Mouse (Mus musculus): ENCODE measurements around the gene Dcst2. TPM values are rescaled to one million over a fixed set of nuclear protein-coding genes. Genes with fewer than 3 reads are reported as not detected.

Dcst2 gene
- total and polyA plus RNA-seq, 2 experiments from 2014 or later: 0.51 TPM; not detected in 1

GRCm38 (mm10) chr3:89418170-89418860 lies 56.5 kb downstream of the Dcst2 start, which contains the start of the genes Cks1b and Shc1:
Gene Cks1b (minus strand): TSS chr3:89418383.
Gene Shc1 (plus strand): TSS chr3:89418443.
- peak within 1 kb of the TSS; percentile 53 for H3K4me3 ChIP-seq (ENCODE audit: low read depth, low read length)
- TF ChIP-seq CTCF (IDR thresholded peaks at IDR 0.05): no peak
- H3K4me1 ChIP-seq (ENCODE audit: insufficient read depth, low read length): no peaks in the 10 kb centered on the region

GRCm38 (mm10) chr3:89418861-89419250 lies 57.1 kb downstream of the Dcst2 start:
- 0% methylated on average over 16 of the region's 16 CpGs for WGBS
- Histone ChIP-seq H3K36me3 (ENCODE audit: insufficient read depth, low read length) (no peaks in the 10 kb centered on the region; the same call in 1 of the 2 replicates), H3K4me1 (ENCODE audit: insufficient read depth, low read length) (no peaks in the 10 kb centered on the region), H3K4me2 (ENCODE audit: low read depth, low read length, poor library complexity, severe bottlenecking) (peak overlapping the region; percentile 95), H3K4me3 (ENCODE audit: low read depth, low read length) (peak overlapping the region; percentile 53), H3K27me3 (ENCODE audit: insufficient read depth, low read length) (no peaks in the 10 kb centered on the region), H3K9me3 (ENCODE audit: low read length) (no peaks in the 10 kb centered on the region), H3K9ac (replicated peaks; ENCODE audit: low read length, poor library complexity, severe bottlenecking) (peak overlapping the region; percentile 60), H3K27ac (ENCODE audit: low read depth, low read length) (peak overlapping the region; percentile 60)
- no peak for DNase-seq (ENCODE audit: low spot score)
- TF ChIP-seq CTCF (IDR thresholded peaks at IDR 0.05): no peak
- ATAC-seq (ENCODE audit: low FRiP score): peak; percentile 2; the same call in 1 of the 2 replicates

More at GRCm38 (mm10) chr3:89418170-89418860, 56.5 kb downstream of the Dcst2 start, which contains the start of the genes Cks1b and Shc1:
- H3K36me3 ChIP-seq (ENCODE audit: insufficient read depth, low read length): no peaks in the 10 kb centered on the region; the same call in 1 of the 2 replicates
- no peaks in the 10 kb centered on the region for H3K9me3 ChIP-seq (ENCODE audit: low read length)
- DNase-seq (ENCODE audit: low spot score): peak; percentile 99
- peak within 1 kb of the TSS; percentile 60 for H3K9ac ChIP-seq (replicated peaks; ENCODE audit: low read length, poor library complexity, severe bottlenecking)
- peak within 1 kb of the TSS; percentile 95 for H3K4me2 ChIP-seq (ENCODE audit: low read depth, low read length, poor library complexity, severe bottlenecking)
- H3K27ac ChIP-seq (ENCODE audit: low read depth, low read length): peak within 1 kb of the TSS; percentile 60
- under 1% methylated on average over 39 of the region's 39 CpGs for WGBS
- H3K27me3 ChIP-seq (ENCODE audit: insufficient read depth, low read length): no peaks in the 10 kb centered on the region
- ATAC-seq (ENCODE audit: low FRiP score): peak; percentile 96

- Histone ChIP-seq H3K36me3 (ENCODE audit: insufficient read depth, low read length) (no peaks in the 10 kb centered on the region; the same call in 1 of the 2 replicates), H3K4me3 (ENCODE audit: low read depth, low read length) (peak overlapping the region; percentile 53), H3K9me3 (ENCODE audit: low read length) (no peaks in the 10 kb centered on the region), H3K4me1 (ENCODE audit: insufficient read depth, low read length) (no peaks in the 10 kb centered on the region), H3K9ac (replicated peaks; ENCODE audit: low read length, poor library complexity, severe bottlenecking) (peak overlapping the region; percentile 60; the same call in 1 of the 2 replicates), H3K27me3 (ENCODE audit: insufficient read depth, low read length) (no peaks in the 10 kb centered on the region), H3K4me2 (ENCODE audit: low read depth, low read length, poor library complexity, severe bottlenecking) (peak overlapping the region; percentile 95), H3K27ac (ENCODE audit: low read depth, low read length) (peak overlapping the region; percentile 60)
- DNase-seq (ENCODE audit: low spot score) (no peak), ATAC-seq (ENCODE audit: low FRiP score) (no peak)
- 4% methylated on average over 9 of the region's 9 CpGs for WGBS
- no peak for TF ChIP-seq CTCF (IDR thresholded peaks at IDR 0.05)
Measured at GRCm38 (mm10) chr3:89419571-89419970, 57.8 kb downstream of the Dcst2 start.

- 39% methylated on average over 3 of the region's 3 CpGs for WGBS
- Histone ChIP-seq H3K4me2 (ENCODE audit: low read depth, low read length, poor library complexity, severe bottlenecking) (peak overlapping the region; percentile 95), H3K9ac (replicated peaks; ENCODE audit: low read length, poor library complexity, severe bottlenecking) (no peak overlapping the region), H3K9me3 (ENCODE audit: low read length) (no peaks in the 10 kb centered on the region), H3K4me3 (ENCODE audit: low read depth, low read length) (peak overlapping the region; percentile 53; the same call in 1 of the 2 replicates), H3K27ac (ENCODE audit: low read depth, low read length) (no peak overlapping the region), H3K4me1 (ENCODE audit: insufficient read depth, low read length) (no peaks in the 10 kb centered on the region), H3K27me3 (ENCODE audit: insufficient read depth, low read length) (no peaks in the 10 kb centered on the region), H3K36me3 (ENCODE audit: insufficient read depth, low read length) (no peaks in the 10 kb centered on the region; the same call in 1 of the 2 replicates)
- no peak for TF ChIP-seq CTCF (IDR thresholded peaks at IDR 0.05)
- DNase-seq (ENCODE audit: low spot score) (no peak), ATAC-seq (ENCODE audit: low FRiP score) (no peak)
Measured at GRCm38 (mm10) chr3:89419981-89420380, 58.2 kb downstream of the Dcst2 start.

GRCm38 (mm10) chr3:89420421-89420820 lies 58.6 kb downstream of the Dcst2 start:
- no peak for TF ChIP-seq CTCF (IDR thresholded peaks at IDR 0.05)
- no peaks in the 10 kb centered on the region for H3K4me1 ChIP-seq (ENCODE audit: insufficient read depth, low read length)
- ATAC-seq (ENCODE audit: low FRiP score) (no peak), DNase-seq (ENCODE audit: low spot score) (no peak)
- no peak overlapping the region for H3K4me3 ChIP-seq (ENCODE audit: low read depth, low read length)
- H3K4me2 ChIP-seq (ENCODE audit: low read depth, low read length, poor library complexity, severe bottlenecking): no peak overlapping the region
- no peaks in the 10 kb centered on the region for H3K36me3 ChIP-seq (ENCODE audit: insufficient read depth, low read length)
- H3K9me3 ChIP-seq (ENCODE audit: low read length): no peaks in the 10 kb centered on the region
- no peak overlapping the region for H3K27ac ChIP-seq (ENCODE audit: low read depth, low read length)
- no peaks in the 10 kb centered on the region for H3K27me3 ChIP-seq (ENCODE audit: insufficient read depth, low read length)
- no peak overlapping the region for H3K9ac ChIP-seq (replicated peaks; ENCODE audit: low read length, poor library complexity, severe bottlenecking)
- WGBS: 65% methylated on average over 2 of the region's 2 CpGs

All from midbrain, postnatal 0 days (tissue).